31 mouse cellular contexts compared by ENCODE assay signal in the genomic region with DNA sequence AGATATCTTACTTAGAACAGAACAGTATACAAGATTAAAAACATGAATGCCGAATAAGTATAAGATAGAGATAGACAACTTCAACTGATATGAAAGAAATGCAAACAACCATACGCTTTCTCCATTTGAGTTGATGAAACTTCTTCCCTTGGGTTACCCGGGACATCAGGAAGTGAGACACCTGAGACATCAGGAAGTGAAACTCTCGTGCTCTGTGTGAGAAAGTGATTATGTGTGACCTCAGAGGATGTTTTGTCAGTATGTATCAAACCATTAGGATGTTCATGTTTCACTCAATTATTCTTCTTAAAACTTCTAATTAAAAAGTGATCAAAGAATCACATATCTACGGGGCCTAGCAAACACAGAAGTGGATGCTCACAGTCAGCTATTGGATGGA.
DNase-seq lines count a peak whose midpoint lies in the region; ATAC-seq and TF ChIP-seq lines count a peak whose summit lies in the region.
"Had no signal": no experiment of that assay in that cellular context is flagged by ENCODE, and none has a peak within 500 bp of the region (broad histone marks: within the 10 kb centered on the region; RNA-seq: fewer than 3 reads in every experiment).

No protein-coding gene starts in this region.

- H3K27me3 ChIP-seq in hindbrain, embryonic 16.5 days (replicated peaks; ENCODE audit: control insufficient read depth, insufficient read depth, low read length), result no peaks in the 10 kb centered on the region
- H3K27me3 ChIP-seq: heart, embryonic 12.5 days; intestine, embryonic 15.5 days; limb, embryonic 15.5 days; neural tube, embryonic 13.5 days; stomach, embryonic 15.5 days had no signal

- no peak for TF ChIP-seq CTCF in gastrocnemius, adult 2 months (IDR thresholded peaks at IDR 0.05)

- DNase-seq in A20 (ENCODE audit: low read depth, low spot score), result peak; percentile 78
- DNase-seq in B cell, adult 2 months, result peak; percentile 72 to 77
- no peak for DNase-seq in frontal cortex, postnatal 10 days (ENCODE audit: low spot score in 2 of 2)
- no peak for DNase-seq in layer of hippocampus, adult 18-20 months (ENCODE audit: low spot score in 2 of 2)
- DNase-seq in gastrocnemius, adult 2 months, result no peak
- DNase-seq: adrenal gland, postnatal 10 days; cerebellum, adult 9-11 months; forebrain, postnatal 0 days; gastrocnemius, postnatal 36 days; heart, postnatal 4 days; kidney, adult 2 months; kidney, postnatal 4 days; layer of hippocampus, adult 9-11 months; lung, embryonic 14.5 days; lung, postnatal 14 days had no signal

- no peak overlapping the region for H3K4me3 ChIP-seq in gastrocnemius, adult 2 months
- no peak overlapping the region for H3K4me3 ChIP-seq in hindbrain, embryonic 16.5 days (ENCODE audit: low read length)
- H3K4me3 ChIP-seq: erythroblast, embryonic 14.5 days; heart, adult 2 months; heart, embryonic 12.5 days; intestine, embryonic 15.5 days; limb, embryonic 10.5 days; limb, embryonic 15.5 days; neural tube, embryonic 13.5 days; stomach, embryonic 15.5 days had no signal

- WGBS in hindbrain, embryonic 16.5 days, result 91% methylated on average over 5 of the region's 5 CpGs

- no peak overlapping the region for H3K4me2 ChIP-seq in hindbrain, embryonic 16.5 days (ENCODE audit: low read length)
- H3K4me2 ChIP-seq: heart, embryonic 12.5 days; hindbrain, embryonic 14.5 days; intestine, embryonic 15.5 days; limb, embryonic 15.5 days; lung, embryonic 14.5 days; midbrain, embryonic 11.5 days; neural tube, embryonic 13.5 days; stomach, embryonic 15.5 days had no signal

- H3K4me1 ChIP-seq in hindbrain, embryonic 16.5 days (ENCODE audit: control insufficient read depth, insufficient read depth, low read depth, low read length), result no peaks in the 10 kb centered on the region
- H3K4me1 ChIP-seq: intestine, embryonic 15.5 days had no signal

- intact Hi-C loops in gastrocnemius, adult 2 months (cut with DNase I), result no loop called here

- no peaks in the 10 kb centered on the region for H3K9me3 ChIP-seq in hindbrain, embryonic 16.5 days (ENCODE audit: control insufficient read depth, low read length)
- H3K9me3 ChIP-seq: heart, embryonic 12.5 days; intestine, embryonic 15.5 days; limb, embryonic 10.5 days; limb, embryonic 15.5 days; neural tube, embryonic 13.5 days; stomach, embryonic 15.5 days had no signal

- H3K9ac ChIP-seq in hindbrain, embryonic 16.5 days (ENCODE audit: low read depth, low read length), result no peak overlapping the region
- H3K9ac ChIP-seq: forebrain, postnatal 0 days; heart, embryonic 12.5 days; hindbrain, embryonic 14.5 days; intestine, embryonic 15.5 days; limb, embryonic 15.5 days; liver, embryonic 14.5 days; lung, embryonic 14.5 days; neural tube, embryonic 13.5 days; stomach, embryonic 15.5 days had no signal

- no peaks in the 10 kb centered on the region for H3K36me3 ChIP-seq in hindbrain, embryonic 16.5 days (ENCODE audit: control insufficient read depth, insufficient read depth, low read length)
- H3K36me3 ChIP-seq: heart, embryonic 12.5 days; intestine, embryonic 15.5 days; limb, embryonic 10.5 days; limb, embryonic 15.5 days; neural tube, embryonic 13.5 days; stomach, embryonic 15.5 days had no signal

- H3K27ac ChIP-seq in gastrocnemius, adult 2 months, result no peak overlapping the region
- H3K27ac ChIP-seq in hindbrain, embryonic 16.5 days (ENCODE audit: low read depth, low read length), result no peak overlapping the region
- H3K27ac ChIP-seq: heart, adult 2 months; hindbrain, embryonic 14.5 days; intestine, embryonic 15.5 days; kidney, postnatal 0 days; limb, embryonic 10.5 days; limb, embryonic 15.5 days; liver, embryonic 14.5 days; neural tube, embryonic 13.5 days; stomach, embryonic 15.5 days had no signal

- ATAC-seq in activated CD4-positive, CD25-positive, alpha-beta regulatory T cell, adult 4 months, result peak; percentile 87
- ATAC-seq in megakaryocyte, adult 5-6 weeks (ENCODE audit: poor library complexity, severe bottlenecking), result peak; percentile 87
- ATAC-seq in hindbrain, embryonic 16.5 days, result no peak
- ATAC-seq: forebrain, postnatal 0 days; intestine, embryonic 15.5 days; midbrain, embryonic 16.5 days had no signal

Comparison
In these comparisons a context has a peak if more than half of its experiments do, and no peak if none do; other contexts are left out.
1. DNase-seq: peak in A20 (single experiment) and B cell, adult 2 months (2 of 2); none in frontal cortex, postnatal 10 days (0 of 2), layer of hippocampus, adult 18-20 months (0 of 2) and gastrocnemius, adult 2 months (single experiment).